Mouse (Mus musculus): ENCODE results near the gene Mtmr14.

The Mtmr14 gene

DNA sequence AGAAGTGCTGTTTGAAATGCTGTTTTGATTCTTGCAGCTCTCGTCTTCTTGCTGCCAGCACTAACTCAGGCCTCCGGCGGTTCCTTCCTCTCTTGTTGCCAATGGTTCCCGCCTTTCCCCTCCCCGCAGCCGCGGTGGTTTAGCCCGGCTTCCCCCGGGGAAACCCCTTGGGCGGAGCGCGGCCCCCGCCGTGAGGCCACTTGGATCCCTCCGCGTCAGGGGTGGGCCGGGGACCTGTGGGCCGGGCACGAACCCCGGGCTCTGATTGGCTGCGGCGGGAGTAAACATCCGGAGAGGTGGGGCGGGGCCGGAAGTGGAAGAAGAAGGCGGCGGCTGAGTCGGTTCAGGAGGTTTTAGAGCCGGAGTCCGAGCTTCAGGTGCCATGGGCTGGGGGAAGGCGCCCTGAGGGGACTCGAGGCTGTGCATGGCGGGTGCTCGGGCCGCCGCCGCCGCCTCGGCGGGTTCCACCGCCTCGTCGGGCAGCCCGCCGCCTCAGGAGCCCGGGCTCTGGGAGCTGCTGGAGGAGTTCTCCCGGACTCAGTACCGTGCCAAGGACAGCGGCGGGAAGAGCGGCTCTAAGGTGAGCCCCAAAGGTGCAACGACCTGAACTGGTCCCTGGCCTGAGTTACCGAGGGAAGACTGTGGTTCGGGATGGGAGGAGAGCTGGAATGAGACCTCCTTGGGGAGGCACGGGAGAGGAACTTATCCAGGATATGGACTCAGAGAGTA is at the start of gene Mtmr14:
Gene Mtmr14 (plus strand): TSS at position 302 of the 729 bp plus-strand sequence.
- peak; percentile 99 for DNase-seq (ENCODE audit: low spot score in 2 of 2)

- no peak for DNase-seq (ENCODE audit: low spot score in 2 of 2)
Measured at GRCm38 (mm10) chr6:113193765-113194460, 43.7 kb upstream of the Mtmr14 start.

DNA sequence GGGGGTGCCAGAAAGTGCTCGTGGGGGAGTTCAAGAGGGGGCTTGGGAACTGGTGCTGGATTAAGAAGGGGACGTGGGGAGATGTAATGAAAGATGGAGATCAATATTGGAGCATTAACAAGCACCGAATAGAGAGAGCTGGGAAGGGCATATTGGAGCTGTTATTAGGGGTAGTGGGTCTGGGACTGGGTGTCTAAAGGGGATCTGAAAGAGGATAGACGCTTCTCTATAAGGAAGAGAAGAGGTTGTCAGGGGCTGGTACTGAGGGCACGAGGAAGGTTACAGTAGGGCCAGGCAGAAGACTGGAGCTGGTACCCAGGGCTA is 43.2 kb upstream of the Mtmr14 start:
- no peak for DNase-seq (ENCODE audit: low spot score in 2 of 2)

DNA sequence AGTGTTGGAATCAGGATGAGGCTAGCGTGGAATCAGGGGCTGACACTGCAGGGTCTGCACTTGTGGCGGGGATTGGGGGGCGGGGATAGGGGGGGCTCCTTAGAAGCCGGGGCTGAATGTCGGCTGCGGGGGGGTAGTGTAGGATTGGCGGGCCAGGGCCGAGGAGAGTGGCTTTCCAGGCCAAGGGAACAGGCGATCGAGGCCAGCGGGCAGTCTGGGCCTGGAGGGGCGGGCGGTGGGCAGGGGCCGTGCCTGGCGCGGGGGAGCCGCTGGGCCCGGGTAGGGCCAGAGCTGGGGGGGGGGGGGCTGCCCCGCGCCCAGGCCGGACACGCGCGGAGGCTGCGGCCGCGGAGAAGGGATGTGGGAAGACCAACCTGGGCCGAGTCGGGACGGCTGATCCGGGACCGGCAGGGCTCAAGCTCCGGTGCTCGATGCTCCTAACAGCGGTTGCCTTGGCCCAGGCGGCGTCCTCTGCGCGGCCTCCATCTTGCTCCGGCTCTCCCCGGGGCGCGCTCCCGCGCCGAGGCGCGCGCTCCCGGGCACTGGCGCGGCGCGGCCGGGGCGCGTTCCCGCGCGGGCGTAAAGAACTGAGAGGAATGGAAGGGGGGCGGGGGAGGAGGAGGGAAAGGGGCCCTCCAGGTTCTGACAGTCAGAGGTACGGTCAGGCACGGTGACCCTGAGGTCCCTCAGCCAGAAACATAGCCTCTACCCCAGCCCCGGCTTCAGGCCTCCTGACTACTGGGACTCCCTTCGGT is 42.6 kb upstream of the Mtmr14 start, which contains the start of gene Lhfpl4:
Gene Lhfpl4 (minus strand): TSS at position 544 of the 755 bp plus-strand sequence.
- DNase-seq (ENCODE audit: low spot score in 2 of 2), result no peak

- DNase-seq (ENCODE audit: low spot score in 2 of 2), result no peak
Measured at GRCm38 (mm10) chr6:113195596-113195992, 42.0 kb upstream of the Mtmr14 start.

DNA sequence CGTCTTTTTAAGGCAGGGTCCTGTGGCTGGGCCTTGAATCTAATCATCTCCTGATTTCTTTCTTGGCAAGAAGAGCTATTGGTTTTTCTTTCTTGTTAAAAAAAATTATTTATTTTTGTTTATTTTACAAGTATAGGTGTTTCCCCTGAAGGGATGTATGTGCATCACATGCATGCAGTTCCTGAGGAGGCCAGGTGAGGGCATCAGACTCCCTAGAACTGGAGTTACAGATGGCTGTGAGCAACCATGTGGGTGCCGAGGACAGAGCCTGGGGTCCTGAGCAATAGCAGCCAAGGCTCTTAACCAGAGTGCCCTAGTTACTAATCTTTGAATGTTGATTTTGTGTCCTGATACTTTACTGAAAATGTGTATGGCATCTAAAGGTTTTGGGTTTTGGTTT is 21.4 kb upstream of the Mtmr14 start:
- DNase-seq (ENCODE audit: low spot score in 2 of 2), result no peak

DNA sequence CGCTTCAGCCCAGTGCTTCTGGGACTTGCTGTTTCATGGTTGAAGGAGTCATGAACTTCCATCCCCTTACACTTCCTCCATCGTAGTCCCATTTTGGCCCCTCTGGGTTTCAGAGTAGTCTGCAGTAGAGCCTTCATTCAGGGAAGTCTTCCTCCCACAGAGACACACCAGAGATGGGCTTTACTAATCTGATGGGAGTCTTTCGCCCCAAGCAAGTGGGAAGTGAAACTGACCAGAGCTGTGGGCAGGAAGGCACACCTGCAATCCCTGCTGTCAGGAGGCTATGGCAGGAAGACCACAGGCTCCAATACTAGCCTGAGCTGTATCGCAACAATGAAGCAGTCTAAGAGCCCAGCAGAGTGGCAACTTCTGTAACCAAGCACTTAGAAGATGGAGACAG is 11.8 kb upstream of the Mtmr14 start:
- peak; percentile 73 to 74 for DNase-seq (ENCODE audit: low spot score in 2 of 2)

DNA sequence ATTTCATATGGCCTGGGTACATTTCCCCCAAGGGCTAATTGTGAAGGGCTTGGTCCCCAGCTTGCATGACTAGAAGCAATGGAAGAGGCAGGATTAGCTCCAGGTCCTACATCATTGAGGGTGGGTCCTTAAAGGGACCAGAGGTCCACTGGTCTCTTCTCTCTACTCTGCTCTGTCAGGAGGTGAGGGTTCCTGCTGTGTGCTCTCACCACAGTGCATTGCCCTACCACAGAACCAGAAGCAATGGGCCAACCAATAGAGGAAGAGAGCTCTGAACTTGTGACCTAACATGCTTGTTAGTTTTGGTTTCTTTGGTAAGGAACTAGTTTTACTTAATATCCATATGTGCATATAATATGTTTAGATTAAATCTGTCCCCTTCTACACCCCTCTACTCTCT is 10.9 kb upstream of the Mtmr14 start:
- DNase-seq (ENCODE audit: low spot score in 2 of 2), result peak; percentile 23 to 35

DNA sequence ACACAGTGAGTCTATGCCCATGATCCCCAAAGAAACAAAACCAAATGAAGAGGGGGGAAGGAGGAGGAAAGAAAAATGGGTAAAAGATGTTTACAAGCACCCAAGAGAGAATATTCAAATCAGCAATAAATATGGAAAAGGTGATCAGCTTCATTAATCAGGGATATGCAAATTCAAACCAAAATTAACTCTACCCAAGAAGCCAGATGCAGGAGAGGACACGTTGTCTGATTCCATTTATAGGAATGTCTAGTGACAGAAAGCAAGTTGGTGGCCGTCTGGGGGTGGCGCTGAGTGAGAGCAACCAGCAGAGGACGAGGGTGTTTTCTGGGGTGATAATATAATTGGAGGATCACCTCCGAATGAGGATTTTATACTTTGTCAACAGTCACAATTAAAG is 2.5 kb upstream of the Mtmr14 start:
- no peak for DNase-seq (ENCODE audit: low spot score in 2 of 2)

DNA sequence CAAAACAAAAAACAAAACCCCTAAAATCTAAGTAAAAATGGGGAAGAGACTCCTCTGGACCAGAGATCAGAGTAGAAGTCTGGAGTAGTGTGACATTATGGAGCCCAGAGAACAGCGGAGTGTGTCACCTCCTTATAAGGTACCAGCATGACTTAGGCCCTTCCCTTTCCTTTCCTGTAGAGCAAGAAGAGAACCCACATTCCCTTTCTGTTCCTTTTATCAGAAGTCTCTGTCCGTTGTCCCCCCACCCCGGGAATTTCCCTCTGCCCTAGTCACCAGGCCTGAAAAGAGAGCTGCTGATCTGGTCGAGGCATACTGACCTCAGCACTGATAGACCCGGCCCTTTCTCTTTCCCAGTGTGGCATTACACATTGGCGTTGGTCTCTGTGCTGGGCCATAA is 799 bp downstream of the Mtmr14 start:
- peak; percentile 36 to 45 for DNase-seq (ENCODE audit: low spot score in 2 of 2)

GRCm38 (mm10) chr6:113242753-113243152 is 5.1 kb downstream of the Mtmr14 start:
- no peak for DNase-seq (ENCODE audit: low spot score in 2 of 2)

GRCm38 (mm10) chr6:113245585-113245984 is 7.9 kb downstream of the Mtmr14 start:
- DNase-seq (ENCODE audit: low spot score in 2 of 2), result peak; percentile 4 to 17

DNA sequence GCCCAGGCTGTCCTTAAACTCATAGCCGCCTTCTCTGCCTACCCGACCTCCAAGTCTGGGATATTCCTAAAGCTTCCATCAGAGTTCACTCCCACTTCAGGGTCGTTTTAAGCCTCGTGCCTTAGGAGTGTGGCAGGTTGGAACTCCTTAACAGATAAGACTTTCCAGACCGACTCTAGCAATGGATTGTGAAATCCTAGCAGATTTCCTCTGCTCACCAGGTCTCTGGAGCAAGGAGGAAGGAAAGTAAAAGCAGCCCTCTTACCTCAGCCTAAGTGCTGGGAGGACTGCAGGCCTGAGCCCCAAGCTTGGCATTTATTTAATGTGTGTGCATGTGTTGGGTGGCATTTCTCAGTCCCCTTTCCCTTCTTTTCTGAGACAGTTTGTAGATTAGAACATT is 13.1 kb downstream of the Mtmr14 start:
- DNase-seq (ENCODE audit: low spot score in 2 of 2), result no peak

DNA sequence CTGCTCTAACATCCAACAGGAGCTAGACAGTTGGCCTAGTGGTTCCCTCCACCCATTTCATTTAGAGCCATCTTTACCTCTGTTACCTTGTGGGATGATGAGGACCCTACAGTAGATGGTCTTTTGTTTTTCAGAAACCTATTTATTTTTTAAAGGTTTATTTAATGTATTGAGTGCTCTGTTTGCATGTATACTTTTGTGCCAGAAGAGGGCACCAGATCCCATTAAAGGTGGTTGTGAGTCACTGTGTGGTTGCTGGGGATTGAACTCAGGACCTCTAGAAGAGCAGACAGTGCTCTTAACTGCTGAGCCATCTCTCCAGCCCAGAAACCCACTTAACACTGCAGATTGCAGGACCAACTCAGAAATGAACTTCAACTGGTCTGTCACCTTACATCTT is 14.3 kb downstream of the Mtmr14 start:
- DNase-seq (ENCODE audit: low spot score in 2 of 2), result no peak

DNA sequence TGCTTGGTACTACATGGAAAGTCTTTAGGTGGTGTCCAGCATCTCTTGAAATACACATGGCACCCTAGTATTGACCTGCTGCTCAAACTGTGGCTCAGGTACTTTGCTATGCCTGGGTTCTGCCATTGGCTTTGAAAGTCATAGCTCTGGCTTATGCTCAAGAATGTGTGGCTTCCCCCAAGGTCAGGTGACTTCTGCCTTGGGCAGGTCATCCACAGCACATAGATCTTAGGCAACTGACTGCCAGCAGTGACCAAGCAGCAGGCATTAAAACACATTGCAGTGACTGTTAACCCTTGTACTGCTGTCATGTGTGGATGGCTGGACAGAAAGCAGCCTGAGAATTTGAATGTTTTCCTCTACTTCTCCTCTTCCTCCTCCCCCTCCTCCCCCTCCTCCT is 17.3 kb downstream of the Mtmr14 start:
- no peak for DNase-seq (ENCODE audit: low spot score in 2 of 2)

DNA sequence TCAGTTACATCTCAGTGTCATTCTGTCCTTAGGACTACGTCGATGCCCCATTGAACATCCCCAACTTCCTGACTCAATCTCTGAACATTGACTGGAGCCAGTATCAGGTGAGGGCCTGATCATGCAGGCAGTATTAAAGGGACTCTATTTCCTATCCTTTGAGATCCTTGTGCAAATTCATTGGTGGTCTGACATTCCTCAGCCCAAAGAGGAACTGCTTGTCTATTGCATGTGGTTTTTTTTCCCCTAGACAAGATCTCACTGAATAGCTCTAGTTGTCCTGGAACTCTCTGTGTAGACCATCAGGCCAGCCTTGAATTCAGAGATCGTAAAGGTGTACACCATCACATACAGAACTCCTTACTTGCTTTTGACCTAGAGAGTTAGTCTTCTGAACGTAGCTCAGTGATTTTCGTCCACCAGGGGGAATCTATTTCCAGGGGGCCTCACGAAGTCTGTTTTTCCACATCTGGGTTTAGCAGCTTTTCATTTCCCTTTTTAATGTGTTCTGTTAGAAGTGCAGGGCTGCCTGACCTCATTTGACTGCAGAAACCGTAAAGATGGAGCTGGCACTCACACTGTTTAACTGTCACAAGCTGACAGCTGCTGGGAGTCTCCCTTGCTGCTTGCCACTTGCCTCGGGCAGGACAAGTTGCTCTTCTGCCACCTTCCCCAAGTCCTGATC is 23.7 kb downstream of the Mtmr14 start:
- peak; percentile 33 for DNase-seq (ENCODE audit: low spot score in 2 of 2)

DNA sequence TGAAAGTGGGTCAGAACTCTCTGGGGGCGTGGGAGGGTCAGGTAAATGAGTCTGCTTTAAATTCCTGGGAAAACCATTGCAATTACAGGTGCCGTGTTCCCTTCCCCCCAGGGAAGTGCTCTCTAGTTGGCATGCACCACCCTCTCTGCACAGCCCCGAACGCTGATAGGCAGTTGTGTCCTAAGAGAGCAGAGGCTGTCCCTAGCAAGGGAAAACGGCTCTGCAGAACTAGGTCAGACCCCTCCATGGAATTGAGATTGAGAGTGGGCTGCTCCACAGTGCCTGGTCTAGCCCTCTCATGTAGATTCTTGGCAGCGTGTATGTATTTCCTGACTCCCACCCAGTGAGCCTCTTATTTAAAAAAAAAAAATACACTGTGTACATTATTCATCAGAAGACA is 25.9 kb downstream of the Mtmr14 start:
- no peak for DNase-seq (ENCODE audit: low spot score in 2 of 2)

- DNase-seq (ENCODE audit: low spot score in 2 of 2), result no peak
Measured at GRCm38 (mm10) chr6:113264429-113264828, 26.8 kb downstream of the Mtmr14 start.

DNA sequence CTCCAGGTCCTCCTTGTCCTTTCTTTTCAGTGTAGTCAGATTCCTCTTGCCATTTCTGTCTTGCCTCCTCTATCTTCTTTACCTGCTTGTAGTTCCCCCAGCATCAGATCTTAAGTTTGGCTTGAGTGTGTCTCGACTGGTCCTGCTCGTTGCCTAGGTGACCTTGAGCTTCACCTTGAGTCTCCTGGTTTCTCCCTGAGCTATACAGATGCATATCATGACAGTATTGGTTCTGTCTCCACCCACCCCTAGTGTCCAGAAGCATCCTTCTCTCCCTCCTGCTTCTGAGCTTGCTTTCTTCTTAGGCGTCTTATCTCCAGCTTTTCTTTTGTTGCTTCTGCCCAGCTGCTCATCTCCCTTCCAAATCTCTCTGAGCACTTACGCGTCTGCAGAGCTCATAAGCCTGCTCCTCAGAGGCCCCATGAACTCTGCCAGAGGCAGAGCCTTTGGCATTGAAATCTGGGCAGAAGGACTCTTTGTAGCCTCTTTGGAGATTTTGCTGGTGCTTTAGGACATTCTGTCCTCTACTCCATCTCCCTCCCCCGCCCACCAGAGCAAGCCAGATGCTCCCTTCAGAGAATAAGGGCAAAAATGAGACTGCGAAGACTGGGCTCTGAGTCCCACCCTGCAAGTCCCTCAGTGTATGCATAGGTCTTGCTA is 29.5 kb downstream of the Mtmr14 start:
- no peak for DNase-seq (ENCODE audit: low spot score in 2 of 2)

DNA sequence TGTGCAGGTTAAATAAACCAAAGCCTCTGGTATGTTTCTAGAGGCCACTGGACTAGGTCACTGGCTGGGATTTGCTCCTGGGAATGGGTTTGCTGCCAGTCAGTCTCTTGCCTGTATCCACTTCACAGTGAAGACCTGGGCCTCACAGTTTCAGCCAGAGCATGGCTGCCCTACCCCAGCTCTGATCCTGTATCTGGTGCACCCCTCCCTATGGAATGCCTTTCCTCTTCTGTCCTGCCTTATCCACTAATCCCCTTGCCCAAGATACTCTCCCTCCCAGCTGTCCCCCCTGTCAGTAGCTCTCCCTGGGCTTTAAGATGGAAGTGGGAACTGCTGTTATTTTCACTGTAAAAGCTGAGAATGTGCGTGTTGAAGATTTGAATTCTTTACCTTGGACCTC is 30.3 kb downstream of the Mtmr14 start:
- DNase-seq (ENCODE audit: low spot score in 2 of 2), result no peak

- DNase-seq (ENCODE audit: low spot score in 2 of 2), result no peak
Measured at GRCm38 (mm10) chr6:113272365-113272764, 34.7 kb downstream of the Mtmr14 start.

DNA sequence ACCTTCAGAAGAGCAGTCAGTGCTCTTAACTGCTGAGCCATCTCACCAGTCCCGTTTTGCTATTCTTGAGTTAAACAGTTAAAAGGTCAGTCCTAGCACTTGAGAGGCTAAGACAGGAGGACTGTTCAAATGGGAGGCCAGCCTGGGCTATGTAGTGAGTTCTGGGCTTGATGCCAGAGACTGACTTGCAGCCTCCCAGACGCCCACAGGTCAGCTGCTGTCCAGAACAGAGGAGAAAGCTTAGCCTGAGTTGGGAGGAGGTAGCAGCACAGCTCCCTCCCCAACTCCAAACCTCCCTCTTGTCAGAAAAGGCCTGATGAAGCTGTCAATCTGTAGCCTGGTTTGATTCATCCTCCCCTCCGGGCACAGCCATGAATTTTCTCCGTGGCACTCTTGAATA is 39.2 kb downstream of the Mtmr14 start:
- DNase-seq (ENCODE audit: low spot score in 2 of 2), result no peak

Measured in spleen, postnatal 36 days (tissue).